Mouse (Mus musculus): ENCODE data around the gene Btbd35f1.
"Not testable (repeated sequence)": the region's sequence is repeated elsewhere in the genome, so short reads cannot be mapped to it uniquely, and the experiment has no call there.

Gene Btbd35f1

DNA sequence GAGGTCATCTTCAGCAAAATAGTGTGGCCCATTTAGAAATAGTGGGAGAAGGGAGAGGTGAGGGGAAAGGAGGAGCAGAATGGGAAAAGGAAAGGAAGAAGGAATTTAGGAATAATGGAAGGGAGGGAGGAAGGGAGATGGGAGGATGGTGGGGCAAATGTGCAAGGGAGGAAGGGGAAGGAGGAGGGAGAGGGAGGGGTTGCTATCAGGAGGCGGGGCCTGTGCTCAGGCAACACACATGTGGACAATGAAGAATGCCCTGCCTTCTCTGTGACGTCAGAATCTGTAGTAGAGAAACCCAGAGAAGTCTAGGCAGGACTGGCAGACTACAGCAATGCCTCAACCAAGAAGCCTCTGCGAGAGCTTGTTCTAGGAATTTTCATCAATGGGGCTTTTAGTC lies at the start of gene Btbd35f1:
TSS of gene Btbd35f1 (plus strand) at position 301 of the 400 bp plus-strand sequence.
- not testable (repeated sequence) for DNase-seq

GRCm38 (mm10) chrX:32590878-32591542 lies 31.2 kb downstream of the Btbd35f1 start:
- not testable (repeated sequence) for DNase-seq

- not testable (repeated sequence) for DNase-seq
Observed at GRCm38 (mm10) chrX:32601008-32601407, 41.2 kb downstream of the Btbd35f1 start.

- DNase-seq: not testable (repeated sequence)
Observed at GRCm38 (mm10) chrX:32601425-32601824, 41.6 kb downstream of the Btbd35f1 start.
